8 mouse cellular contexts compared by ENCODE assay signal in the genomic region with DNA sequence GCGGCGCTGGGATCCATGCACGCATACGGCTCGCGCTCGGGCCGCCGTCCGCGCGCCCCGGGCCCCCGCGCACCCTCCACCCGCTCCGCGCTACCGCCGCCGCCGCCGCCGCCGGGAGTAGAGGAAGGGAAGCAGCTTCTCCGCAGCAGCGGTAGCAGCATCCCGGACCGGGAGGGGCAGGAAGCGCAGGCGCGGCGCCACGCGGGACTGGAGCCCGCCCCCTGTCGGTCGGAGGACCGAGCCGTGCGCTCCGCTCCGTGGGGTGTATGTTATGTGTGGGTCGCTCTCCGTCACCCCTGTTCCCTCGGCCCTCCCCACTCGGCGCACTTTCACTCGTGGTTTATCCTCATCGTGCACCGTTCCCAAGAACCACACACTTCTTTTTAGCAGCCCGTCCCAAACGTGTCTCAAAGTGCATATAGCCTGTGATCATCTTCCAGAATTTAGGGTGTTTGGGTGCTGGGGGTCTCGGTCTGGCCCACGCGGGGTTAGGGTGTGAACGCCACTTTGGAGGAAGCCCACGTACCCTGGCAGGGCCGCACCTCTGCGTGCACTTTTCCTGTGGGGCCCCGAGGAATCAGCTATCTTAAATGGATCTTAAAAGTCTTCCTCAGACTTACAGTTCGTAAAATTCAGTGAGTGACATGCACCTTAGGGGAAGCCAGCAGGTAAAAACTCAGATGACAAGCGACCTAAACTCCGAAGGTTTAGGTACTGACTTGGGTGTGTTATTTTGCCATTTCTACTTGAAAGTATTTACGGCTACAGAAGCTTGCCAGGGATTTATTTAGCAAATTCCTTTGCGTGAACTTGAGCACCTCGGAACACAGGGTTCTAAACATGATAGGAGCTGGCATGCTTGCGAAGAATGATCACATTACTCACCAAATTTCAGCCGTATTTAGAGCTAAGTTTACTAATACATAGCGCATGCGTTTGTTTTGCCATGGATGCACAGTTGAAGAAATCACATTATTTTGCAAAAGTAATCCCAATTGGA. TPM values are rescaled to one million over a fixed set of nuclear protein-coding genes. Genes with fewer than 3 reads are reported as not detected.
DNase-seq lines count a peak whose midpoint lies in the region; ATAC-seq and TF ChIP-seq lines count a peak whose summit lies in the region.

Gene Rab12, minus strand, starts transcription at position 176 of the 1,000 bp plus-strand sequence.

- peak within 1 kb of the TSS; percentile 98 for H3K9ac ChIP-seq in lung, embryonic 16.5 days (ENCODE audit: low read length)

- ATAC-seq in G1E (ENCODE audit: extremely low read depth, insufficient number of reproducible peaks, low FRiP score, poor library complexity, severe bottlenecking), result peak; percentile 87
- peak; percentile 87 to 95 for ATAC-seq in hematopoietic stem cell, adult 5-6 weeks (replicated peaks in 1 of 2; ENCODE audit: insufficient read depth in 1 of 2, low FRiP score in 2 of 2, low TSS enrichment in 1 of 2, low read depth in 1 of 2, poor library complexity in 2 of 2, severe bottlenecking in 2 of 2)
- peak; percentile 92 for ATAC-seq in lung, embryonic 16.5 days (ENCODE audit: low read depth)

- H3K27me3 ChIP-seq in G1E (ENCODE audit: insufficient read depth, low read length), result no peaks in the 10 kb centered on the region
- no peaks in the 10 kb centered on the region for H3K27me3 ChIP-seq in cerebellum, adult 2 months (ENCODE audit: control insufficient read depth, insufficient read depth, low read length)
- no peaks in the 10 kb centered on the region for H3K27me3 ChIP-seq in lung, embryonic 16.5 days (ENCODE audit: control insufficient read depth, insufficient read depth, low read depth, low read length)

- peaks cover 15% of the 10 kb centered on the region for H3K36me3 ChIP-seq in G1E (replicated peaks)
- no peaks in the 10 kb centered on the region for H3K36me3 ChIP-seq in lung, embryonic 16.5 days (ENCODE audit: control insufficient read depth, insufficient read depth, low read length)

- peaks cover 30% of the 10 kb centered on the region for H3K4me1 ChIP-seq in G1E (ENCODE audit: insufficient read depth, low read depth, low read length)
- peaks cover 10% of the 10 kb centered on the region for H3K4me1 ChIP-seq in cerebellum, adult 2 months (ENCODE audit: control insufficient read depth, insufficient read depth, low read length)
- H3K4me1 ChIP-seq in lung, embryonic 16.5 days (replicated peaks; ENCODE audit: control insufficient read depth, insufficient read depth, low read length), result peaks cover 17% of the 10 kb centered on the region

- H3K4me3 ChIP-seq in G1E (ENCODE audit: low read depth, low read length), result peak within 1 kb of the TSS; percentile 98
- H3K4me3 ChIP-seq in cerebellum, adult 2 months (replicated peaks; ENCODE audit: insufficient read depth, low read depth, low read length), result peak within 1 kb of the TSS; percentile 81
- H3K4me3 ChIP-seq in lung, embryonic 16.5 days (ENCODE audit: low read length), result peak within 1 kb of the TSS; percentile 100

- peak; percentile 83 for TF ChIP-seq CTCF in G1E (IDR thresholded peaks at IDR 0.05; ENCODE audit: low read depth, low read length)
- TF ChIP-seq CTCF in cerebellum, adult 2 months (IDR thresholded peaks at IDR 0.05; ENCODE audit: borderline replicate concordance, insufficient read depth, low read depth, low read length), result peak; percentile 90

- WGBS in cerebellum, adult 2 months, result 7% methylated on average over 71 of the region's 71 CpGs
- 5% methylated on average over 68 of the region's 71 CpGs for WGBS in lung, embryonic 16.5 days

- peak within 1 kb of the TSS; percentile 25 for H3K27ac ChIP-seq in cerebellum, adult 2 months (ENCODE audit: insufficient read depth, low read length)
- peak within 1 kb of the TSS; percentile 31; the same call in 1 of the 2 replicates for H3K27ac ChIP-seq in lung, embryonic 16.5 days (ENCODE audit: low read length)

- H3K9me3 ChIP-seq in G1E (replicated peaks), result no peaks in the 10 kb centered on the region
- no peaks in the 10 kb centered on the region for H3K9me3 ChIP-seq in lung, embryonic 16.5 days (ENCODE audit: control insufficient read depth, low read length)

- peak within 1 kb of the TSS; percentile 90 for H3K4me2 ChIP-seq in lung, embryonic 16.5 days (ENCODE audit: low read depth, low read length)

- peak; percentile 79 for DNase-seq in G1E (ENCODE audit: low spot score)
- DNase-seq in cerebellum, adult 2 months, result peak; percentile 89 to 91
- peak; percentile 84 for DNase-seq in forelimb bud, embryonic 11.5 days (ENCODE audit: low read depth, low spot score)
- DNase-seq in layer of hippocampus, adult 9-10 months (ENCODE audit: low spot score), result peak; percentile 47
- DNase-seq in ovary, postnatal 10 days (ENCODE audit: low spot score), result peak; percentile 81
- DNase-seq in thymus, postnatal 10 days (ENCODE audit: low spot score in 2 of 2), result peak; percentile 83 to 93

- TF ChIP-seq POLR2A in cerebellum, adult 2 months (IDR thresholded peaks at IDR 0.05; ENCODE audit: borderline replicate concordance, insufficient read depth, low read length), result 0 out of 2 replicates have a peak, but pooled peaks have one; percentile 43

RNA-seq across cellular contexts. Expression of gene Rab12, which starts in this region (rescaled TPM):
- 29.9 and 46.7 TPM in 2 replicates for total RNA-seq in G1E (2014; fragmentation: Nextera tagmentation)
- 25.5 and 28.2 TPM in 2 replicates for total RNA-seq in G1E (2017)
- 9.9 and 11.6 TPM in 2 replicates for polyA plus RNA-seq in G1E (2012)
- polyA plus RNA-seq in cerebellum, adult 2 months (2012; rRNA removed), result 107 and 110 TPM in 2 replicates
- total RNA-seq in hematopoietic stem cell, adult 5-6 weeks (2017), result 28.0 and 54.4 TPM in 2 replicates
- 20.0 and 27.8 TPM in 2 replicates for polyA plus RNA-seq in lung, embryonic 16.5 days (2015; fragmentation: Nextera tagmentation; extraction: Ambion mirVana)

Comparison
In these comparisons a context has a peak if more than half of its experiments do, and no peak if none do; other contexts are left out.
1. Peak in every context shown above with its lines: DNase-seq, ATAC-seq, H3K4me3 ChIP-seq and H3K27ac ChIP-seq.